23 mouse cellular contexts compared by ENCODE assay signal in genomic region chr3:103136414-103137077, GRCm38 (mm10). TPM values are rescaled to one million over a fixed set of nuclear protein-coding genes. Genes with fewer than 3 reads are reported as not detected.
A peak's percentile ranks its signal among the peaks of the same experiment; 100 is the strongest.
DNase-seq lines count a peak whose midpoint lies in the region; ATAC-seq and TF ChIP-seq lines count a peak whose summit lies in the region.
"Had no signal": no experiment of that assay in that cellular context is flagged by ENCODE, and none has a peak within 500 bp of the region (broad histone marks: within the 10 kb centered on the region; RNA-seq: fewer than 3 reads in every experiment).

No protein-coding gene starts in this region.

- TF ChIP-seq EP300 in liver, postnatal 0 days (IDR thresholded peaks at IDR 0.05; ENCODE audit: low read depth) = no peak

- 84% methylated on average over 4 of the region's 4 CpGs for WGBS in liver, postnatal 0 days (ENCODE audit: insufficient replicate concordance)
- WGBS in liver, embryonic 11.5 days = 85% methylated on average over 4 of the region's 4 CpGs

- H3K9ac ChIP-seq in liver, postnatal 0 days (replicated peaks) = no peak overlapping the region
- H3K9ac ChIP-seq in liver, embryonic 11.5 days (ENCODE audit: low read depth, low read length) = no peak overlapping the region
- H3K9ac ChIP-seq: embryonic facial prominence, embryonic 12.5 days; forebrain, embryonic 13.5 days; forebrain, embryonic 15.5 days; forebrain, postnatal 0 days had no signal

- H3K9me3 ChIP-seq in liver, postnatal 0 days (ENCODE audit: low read length) = no peaks in the 10 kb centered on the region
- H3K9me3 ChIP-seq in liver, embryonic 11.5 days (ENCODE audit: control insufficient read depth, low read length) = no peaks in the 10 kb centered on the region
- H3K9me3 ChIP-seq: embryonic facial prominence, embryonic 10.5 days; embryonic facial prominence, embryonic 12.5 days; forebrain, embryonic 13.5 days; forebrain, embryonic 15.5 days; G1E had no signal

- peaks cover 10% of the 10 kb centered on the region for H3K36me3 ChIP-seq in liver, postnatal 0 days (replicated peaks; ENCODE audit: insufficient read depth, low read length)
- H3K36me3 ChIP-seq in liver, embryonic 11.5 days (ENCODE audit: control insufficient read depth, insufficient read depth, low read length) = peaks cover 4% of the 10 kb centered on the region; the same call in 1 of the 2 replicates
- H3K36me3 ChIP-seq: embryonic facial prominence, embryonic 10.5 days; forebrain, embryonic 15.5 days had no signal

- H3K4me1 ChIP-seq in liver, postnatal 0 days (ENCODE audit: insufficient read depth) = peaks cover 24% of the 10 kb centered on the region
- peaks cover 13% of the 10 kb centered on the region for H3K4me1 ChIP-seq in liver, embryonic 11.5 days (replicated peaks; ENCODE audit: control insufficient read depth, insufficient read depth, low read length)
- H3K4me1 ChIP-seq: embryonic facial prominence, embryonic 10.5 days; embryonic facial prominence, embryonic 12.5 days; forebrain, embryonic 13.5 days; forebrain, embryonic 15.5 days had no signal

- ATAC-seq in liver, postnatal 0 days = peak; percentile 80
- no peak for ATAC-seq in liver, embryonic 11.5 days (replicated peaks; ENCODE audit: low FRiP score)
- ATAC-seq: CD4-positive, CD25-positive, alpha-beta regulatory T cell, adult 4 months; forebrain, embryonic 13.5 days; forebrain, embryonic 15.5 days; forebrain, postnatal 0 days had no signal

- H3K27ac ChIP-seq in gastrocnemius, adult 2 months = peak overlapping the region; percentile 43; the same call in 1 of the 2 replicates
- no peak overlapping the region for H3K27ac ChIP-seq in liver, postnatal 0 days (ENCODE audit: low read depth)
- H3K27ac ChIP-seq in liver, embryonic 11.5 days (ENCODE audit: low read depth, low read length) = no peak overlapping the region
- H3K27ac ChIP-seq: embryonic facial prominence, embryonic 10.5 days; embryonic facial prominence, embryonic 12.5 days; forebrain, embryonic 13.5 days; forebrain, embryonic 15.5 days had no signal

- H3K27me3 ChIP-seq in liver, postnatal 0 days (ENCODE audit: insufficient read depth, low read length) = no peaks in the 10 kb centered on the region
- no peaks in the 10 kb centered on the region for H3K27me3 ChIP-seq in liver, embryonic 11.5 days (replicated peaks; ENCODE audit: control insufficient read depth, insufficient read depth, low read length)
- H3K27me3 ChIP-seq: CH12.LX; embryonic facial prominence, embryonic 12.5 days; forebrain, embryonic 13.5 days; forebrain, embryonic 15.5 days had no signal

- intact Hi-C loops in gastrocnemius, adult 2 months (cut with DNase I) = no loop called here

- DNase-seq in gastrocnemius, adult 2 months = no peak
- no peak for DNase-seq in gastrocnemius, postnatal 4 days (ENCODE audit: low spot score in 2 of 2)
- DNase-seq in liver, postnatal 0 days = no peak
- no peak for DNase-seq in liver, embryonic 11.5 days (ENCODE audit: low spot score)
- DNase-seq in skeletal muscle tissue, adult 2 months (ENCODE audit: low read depth, low spot score) = peak; percentile 43
- no peak for DNase-seq in spleen, postnatal 14 days (ENCODE audit: low spot score in 2 of 2)
- DNase-seq: adrenal gland, adult 8-10 months; adrenal gland, postnatal 14 days; adrenal gland, postnatal 36 days; B cell, adult 2 months; cerebellum, adult 11-12 months; cerebellum, adult 2 months; cerebellum, adult 9-10 months; cerebellum, postnatal 10 days; cerebellum, postnatal 25 days; forebrain, postnatal 0 days had no signal

- no peak overlapping the region for H3K4me2 ChIP-seq in liver, postnatal 0 days (ENCODE audit: low read depth, low read length)
- no peak overlapping the region for H3K4me2 ChIP-seq in liver, embryonic 11.5 days
- H3K4me2 ChIP-seq: embryonic facial prominence, embryonic 12.5 days; forebrain, embryonic 13.5 days; forebrain, embryonic 15.5 days had no signal

- no peak overlapping the region for H3K4me3 ChIP-seq in gastrocnemius, adult 2 months
- H3K4me3 ChIP-seq in liver, postnatal 0 days (ENCODE audit: low read depth, low read length) = no peak overlapping the region
- no peak overlapping the region for H3K4me3 ChIP-seq in liver, embryonic 11.5 days (ENCODE audit: low read depth, low read length)
- H3K4me3 ChIP-seq: embryonic facial prominence, embryonic 10.5 days; embryonic facial prominence, embryonic 12.5 days; forebrain, embryonic 13.5 days; forebrain, embryonic 15.5 days had no signal

- no peak for TF ChIP-seq CTCF in gastrocnemius, adult 2 months (IDR thresholded peaks at IDR 0.05)
- TF ChIP-seq CTCF in liver, postnatal 0 days (IDR thresholded peaks at IDR 0.05; ENCODE audit: low read depth) = no peak

RNA-seq across cellular contexts. Expression of gene Dennd2c, which starts 34.1 kb away (rescaled TPM):
- 1 to 10 TPM; 2.3 to 2.5 TPM for total RNA-seq in gastrocnemius, adult 2 months (2021)
- 10 to 100 TPM; 14.6 to 16.0 TPM for total RNA-seq in gastrocnemius, postnatal 4 days (2021)
- polyA plus RNA-seq in liver, postnatal 0 days (2015; fragmentation: Nextera tagmentation; extraction: Ambion mirVana) = 2.7 and 2.8 TPM in 2 replicates
- 8.2 and 8.8 TPM in 2 replicates for polyA plus RNA-seq in liver, embryonic 11.5 days (2014; fragmentation: Nextera tagmentation; extraction: Ambion mirVana)

RNA-seq across cellular contexts. Expression of gene Bcas2, which starts 34.9 kb away (rescaled TPM):
- 10 to 100 TPM; 41.3 to 51.7 TPM for total RNA-seq in gastrocnemius, adult 2 months (2021)
- total RNA-seq in gastrocnemius, postnatal 4 days (2021) = 10 to 100 TPM; 57.9 to 60.7 TPM
- 71.7 and 73.7 TPM in 2 replicates for polyA plus RNA-seq in liver, postnatal 0 days (2015; fragmentation: Nextera tagmentation; extraction: Ambion mirVana)
- polyA plus RNA-seq in liver, embryonic 11.5 days (2014; fragmentation: Nextera tagmentation; extraction: Ambion mirVana) = 272 and 278 TPM in 2 replicates

Comparison
In these comparisons a context has a peak if more than half of its experiments do, and no peak if none do; other contexts are left out.
1. RNA of gene Dennd2c, which starts 34.1 kb away (total RNA-seq): 14.6 to 16.0 TPM in gastrocnemius, postnatal 4 days; 2.3 to 2.5 TPM in gastrocnemius, adult 2 months; every median in the first group is over 4 times any median in the second.